Mouse (Mus musculus) CD4-positive helper T cell, adult 2 months (primary cell): ENCODE measurements at regions not wholly inside any gene's neighbourhood (a gene's known extent, or its start where the extent isn't known, plus 50 kb on each side); places are given as distances from the start of the nearest gene placed in this dataset.

ENCODE experiments used
- DNase-seq: peaks from one replicate; pipeline ENCODE4 v3.0.0-alpha.2; 2012; ENCODE audit warnings: low read depth, missing footprints, low spot score

- no peak for DNase-seq
Observed at GRCm38 (mm10) chr1:193649400-193649799, 279.3 kb upstream of the Camk1g start.

GRCm38 (mm10) chr1:193647371-193648270, 277.5 kb upstream of the Camk1g start:
- no peak for DNase-seq

- no peak for DNase-seq
Observed at GRCm38 (mm10) chr1:193644506-193644905, 274.4 kb upstream of the Camk1g start.

GRCm38 (mm10) chr1:193636451-193636850, 266.4 kb upstream of the Camk1g start:
- no peak for DNase-seq

GRCm38 (mm10) chr1:193632115-193632514, 262.0 kb upstream of the Camk1g start:
- no peak for DNase-seq

GRCm38 (mm10) chr1:193629887-193630286, 259.8 kb upstream of the Camk1g start:
- DNase-seq: no peak

- no peak for DNase-seq
Observed at GRCm38 (mm10) chr1:193626924-193627849, 257.1 kb upstream of the Camk1g start.

GRCm38 (mm10) chr1:193625101-193625956, 255.2 kb upstream of the Camk1g start:
- no peak for DNase-seq

- no peak for DNase-seq
Observed at GRCm38 (mm10) chr1:193623571-193623970, 253.5 kb upstream of the Camk1g start.

- DNase-seq: no peak
Observed at GRCm38 (mm10) chr1:193618250-193618649, 248.2 kb upstream of the Camk1g start.

GRCm38 (mm10) chr1:193610471-193610870, 240.4 kb upstream of the Camk1g start:
- DNase-seq: no peak

GRCm38 (mm10) chr1:193599895-193600294, 229.8 kb upstream of the Camk1g start:
- DNase-seq: no peak

- DNase-seq: peak; percentile 14
Observed at GRCm38 (mm10) chr1:193599163-193599562, 229.1 kb upstream of the Camk1g start.

GRCm38 (mm10) chr1:193590301-193590829, 220.3 kb upstream of the Camk1g start:
- no peak for DNase-seq

GRCm38 (mm10) chr1:193588477-193589464, 218.7 kb upstream of the Camk1g start:
- DNase-seq: peak; percentile 40

GRCm38 (mm10) chr1:193587317-193587716, 217.2 kb upstream of the Camk1g start:
- no peak for DNase-seq

- DNase-seq: no peak
Observed at GRCm38 (mm10) chr1:193586896-193587295, 216.8 kb upstream of the Camk1g start.

GRCm38 (mm10) chr1:193583791-193584190, 213.7 kb upstream of the Camk1g start:
- DNase-seq: no peak

GRCm38 (mm10) chr1:193580393-193580792, 210.3 kb upstream of the Camk1g start:
- no peak for DNase-seq

- DNase-seq: no peak
Observed at GRCm38 (mm10) chr1:193579671-193580070, 209.6 kb upstream of the Camk1g start.
